Mouse (Mus musculus): Measurements from ENCODE around the gene Mef2a. TPM values are rescaled to one million over a fixed set of nuclear protein-coding genes. Genes with fewer than 3 reads are reported as not detected.
A peak's percentile ranks its signal among the peaks of the same experiment; 100 is the strongest.

Mef2a gene
- polyA plus RNA-seq, 1 experiment from 2014 or later = 38.4 TPM

DNA sequence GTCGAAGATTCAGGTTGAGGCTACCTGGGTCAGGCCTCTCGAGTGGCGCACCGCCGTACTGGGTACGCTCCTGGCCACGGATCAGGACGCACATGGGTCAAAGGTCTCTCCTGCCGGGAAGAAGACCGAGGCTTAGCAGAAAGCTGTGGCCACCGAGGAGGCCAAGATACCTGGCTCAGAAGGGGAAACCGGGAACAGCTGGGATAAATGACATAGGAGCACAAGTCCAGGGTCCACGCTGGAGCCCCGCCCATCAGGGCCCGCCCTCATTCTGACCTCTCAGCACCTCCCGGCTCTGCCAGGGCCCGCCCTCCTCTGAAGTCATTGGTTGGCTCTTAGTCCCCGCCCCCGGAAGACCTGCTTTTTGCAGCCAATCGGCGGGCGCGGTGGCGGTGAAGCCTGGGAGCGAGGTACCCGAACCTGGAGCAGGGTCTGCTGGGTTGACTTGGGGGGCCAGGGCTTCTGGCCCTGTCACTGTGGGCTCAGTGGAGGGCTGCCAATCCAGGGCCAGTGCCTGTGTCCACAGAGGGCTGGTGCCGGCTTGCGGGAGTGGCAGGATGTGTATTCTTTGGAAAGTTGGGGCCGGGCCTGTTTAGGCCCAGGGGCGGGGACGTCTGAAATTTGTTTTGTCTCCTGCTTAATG lies 150.3 kb downstream of the Mef2a start, which contains the start of gene Lysmd4:
Gene Lysmd4 (plus strand): TSS at position 325 of the 643 bp plus-strand sequence.
- peaks cover 17% of the 10 kb centered on the region for H3K4me1 ChIP-seq
- H3K9me3 ChIP-seq = no peaks in the 10 kb centered on the region
- WGBS = 4% methylated on average over 31 of the region's 31 CpGs
- peak; percentile 93 for ATAC-seq (ENCODE audit: insufficient number of reproducible peaks, insufficient read depth, low FRiP score, low TSS enrichment, low read depth)
- peaks cover 23% of the 10 kb centered on the region for H3K36me3 ChIP-seq
- H3K27me3 ChIP-seq = no peaks in the 10 kb centered on the region
- H3K4me2 ChIP-seq = peak within 1 kb of the TSS; percentile 89
- H3K27ac ChIP-seq = peak within 1 kb of the TSS; percentile 58; the same call in 1 of the 2 replicates
- H3K9ac ChIP-seq = peak within 1 kb of the TSS; percentile 87
- H3K4me3 ChIP-seq = peak within 1 kb of the TSS; percentile 80

DNA sequence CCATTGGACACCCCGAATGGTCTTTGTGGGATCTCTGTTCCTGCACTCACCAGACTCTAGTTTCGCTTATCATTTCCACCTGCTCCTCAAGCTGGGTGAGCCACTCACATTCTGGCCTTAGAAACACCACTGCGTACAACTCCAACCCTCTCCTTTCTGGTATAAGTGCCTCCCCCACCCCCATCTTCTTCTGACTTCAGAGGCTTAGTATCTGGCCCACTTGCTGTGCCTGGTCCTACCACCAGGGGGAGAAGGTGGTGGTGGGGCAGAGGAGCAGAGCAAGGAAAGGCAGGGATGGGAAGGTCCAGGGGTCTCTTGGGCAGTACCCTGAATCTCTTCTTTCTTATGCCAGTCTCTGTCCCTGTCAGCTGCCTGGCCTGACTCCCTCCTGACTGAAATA lies 155.6 kb downstream of the Mef2a start:
- 76% methylated on average over 3 of the region's 3 CpGs for WGBS
- H3K27me3 ChIP-seq = no peaks in the 10 kb centered on the region
- no peak overlapping the region for H3K9ac ChIP-seq
- H3K4me1 ChIP-seq = peaks cover 7% of the 10 kb centered on the region; the same call in 1 of the 2 replicates
- no peak for ATAC-seq (ENCODE audit: insufficient number of reproducible peaks, insufficient read depth, low FRiP score, low TSS enrichment, low read depth)
- no peaks in the 10 kb centered on the region for H3K9me3 ChIP-seq
- no peaks in the 10 kb centered on the region for H3K36me3 ChIP-seq
- no peak overlapping the region for H3K27ac ChIP-seq
- H3K4me2 ChIP-seq = no peak overlapping the region
- H3K4me3 ChIP-seq = no peak overlapping the region

DNA sequence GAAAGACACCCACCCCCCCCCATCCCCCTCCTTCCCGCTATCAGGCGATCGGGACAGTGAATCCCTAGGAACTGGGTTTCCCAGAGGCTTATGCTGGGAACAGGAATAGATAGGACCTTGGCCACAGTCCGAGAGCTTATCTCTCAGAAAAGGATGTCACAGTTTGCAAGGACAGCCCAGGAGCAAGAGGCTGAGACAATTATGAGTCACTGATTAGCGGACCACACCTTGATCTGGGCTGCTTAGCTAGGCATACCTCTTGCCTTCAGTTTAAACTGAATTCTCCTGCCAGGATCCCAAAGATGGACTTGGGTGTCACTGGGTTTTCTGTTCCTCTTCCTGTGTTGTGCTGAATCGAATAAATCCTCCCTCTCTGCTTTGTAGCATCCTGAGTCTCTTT lies 156.3 kb downstream of the Mef2a start:
- Histone ChIP-seq H3K36me3 (no peaks in the 10 kb centered on the region), H3K4me1 (peaks cover 5% of the 10 kb centered on the region; the same call in 1 of the 2 replicates), H3K27ac (no peak overlapping the region), H3K4me2 (no peak overlapping the region), H3K9me3 (no peaks in the 10 kb centered on the region), H3K27me3 (no peaks in the 10 kb centered on the region), H3K4me3 (no peak overlapping the region), H3K9ac (no peak overlapping the region)
- ATAC-seq (ENCODE audit: insufficient number of reproducible peaks, insufficient read depth, low FRiP score, low TSS enrichment, low read depth) = no peak
- WGBS = 81% methylated on average over 6 of the region's 6 CpGs

DNA sequence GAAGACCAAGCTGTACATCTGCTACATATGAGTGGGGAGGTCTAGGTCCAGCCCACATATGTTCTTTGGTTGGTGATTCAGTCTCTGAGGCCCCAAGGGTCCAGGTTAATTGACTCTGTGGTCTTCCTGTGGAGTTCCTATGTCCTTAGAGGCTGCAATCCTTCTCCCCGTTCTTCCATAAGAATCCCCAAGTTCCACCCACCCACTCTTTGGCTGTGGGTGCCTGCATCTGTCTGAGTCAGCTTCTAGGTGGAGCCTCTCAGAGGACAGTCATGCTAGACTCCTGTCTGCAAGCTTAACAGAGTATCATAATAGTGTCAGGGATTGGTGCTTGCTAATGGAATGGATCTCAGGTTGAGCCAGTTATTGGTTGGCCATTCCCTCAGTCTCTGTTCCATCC lies 159.1 kb downstream of the Mef2a start:
- Histone ChIP-seq H3K4me1 (peaks cover 5% of the 10 kb centered on the region; the same call in 1 of the 2 replicates), H3K27ac (no peak overlapping the region), H3K27me3 (no peaks in the 10 kb centered on the region), H3K9ac (no peak overlapping the region), H3K9me3 (no peaks in the 10 kb centered on the region), H3K36me3 (no peaks in the 10 kb centered on the region), H3K4me3 (no peak overlapping the region), H3K4me2 (no peak overlapping the region)
- 84% methylated on average over 1 of the region's 1 CpGs for WGBS
- no peak for ATAC-seq (ENCODE audit: insufficient number of reproducible peaks, insufficient read depth, low FRiP score, low TSS enrichment, low read depth)

DNA sequence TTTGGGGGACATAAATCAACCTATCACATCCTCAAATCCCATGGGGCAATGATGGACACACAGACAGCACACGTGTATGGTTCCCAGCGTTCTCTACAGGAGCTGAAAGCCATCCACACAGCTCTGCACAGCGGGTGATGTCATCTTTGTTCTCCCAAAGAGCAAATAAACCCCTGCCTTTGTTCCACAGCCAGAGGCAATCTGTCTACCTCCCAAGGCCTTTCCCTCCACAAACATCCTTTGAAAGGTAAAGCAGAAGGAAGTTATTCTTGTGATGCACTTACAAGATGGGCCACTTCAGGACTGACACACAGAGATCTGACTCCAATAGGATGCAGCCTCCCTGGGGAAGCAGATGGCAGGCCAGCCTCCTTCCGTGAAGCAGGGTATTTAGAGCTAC lies 160.7 kb downstream of the Mef2a start:
- H3K9ac ChIP-seq = no peak overlapping the region
- H3K4me2 ChIP-seq = no peak overlapping the region
- H3K36me3 ChIP-seq = no peaks in the 10 kb centered on the region
- H3K27ac ChIP-seq = no peak overlapping the region
- H3K9me3 ChIP-seq = no peaks in the 10 kb centered on the region
- peaks cover 8% of the 10 kb centered on the region for H3K4me1 ChIP-seq
- H3K4me3 ChIP-seq = no peak overlapping the region
- no peak for ATAC-seq (ENCODE audit: insufficient number of reproducible peaks, insufficient read depth, low FRiP score, low TSS enrichment, low read depth)
- no peaks in the 10 kb centered on the region for H3K27me3 ChIP-seq
- WGBS = 57% methylated on average over 4 of the region's 4 CpGs

DNA sequence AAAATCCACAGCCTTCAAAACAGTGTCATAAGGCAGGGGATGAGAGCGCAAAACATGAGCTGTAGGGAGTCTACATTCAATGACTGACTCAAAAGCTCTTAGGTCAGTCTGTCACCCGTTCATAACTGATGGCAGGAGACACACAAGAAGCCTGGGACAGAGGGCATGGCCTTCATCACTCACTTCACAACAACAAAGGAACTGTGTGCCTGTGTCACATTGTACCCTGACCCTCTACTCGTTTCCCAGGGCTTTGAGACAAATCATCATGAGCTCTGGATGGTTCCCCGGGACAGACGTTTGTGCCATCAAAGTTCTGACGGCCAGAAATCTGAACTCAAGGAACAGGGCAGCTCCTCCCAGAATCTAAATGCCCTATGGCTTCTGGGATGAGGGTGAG lies 161.3 kb downstream of the Mef2a start:
- no peaks in the 10 kb centered on the region for H3K27me3 ChIP-seq
- ATAC-seq (ENCODE audit: insufficient number of reproducible peaks, insufficient read depth, low FRiP score, low TSS enrichment, low read depth) = no peak
- no peaks in the 10 kb centered on the region for H3K36me3 ChIP-seq
- peaks cover 11% of the 10 kb centered on the region for H3K4me1 ChIP-seq
- H3K9me3 ChIP-seq = no peaks in the 10 kb centered on the region
- 64% methylated on average over 6 of the region's 6 CpGs for WGBS
- no peak overlapping the region for H3K27ac ChIP-seq
- H3K4me3 ChIP-seq = no peak overlapping the region
- no peak overlapping the region for H3K9ac ChIP-seq
- no peak overlapping the region for H3K4me2 ChIP-seq

DNA sequence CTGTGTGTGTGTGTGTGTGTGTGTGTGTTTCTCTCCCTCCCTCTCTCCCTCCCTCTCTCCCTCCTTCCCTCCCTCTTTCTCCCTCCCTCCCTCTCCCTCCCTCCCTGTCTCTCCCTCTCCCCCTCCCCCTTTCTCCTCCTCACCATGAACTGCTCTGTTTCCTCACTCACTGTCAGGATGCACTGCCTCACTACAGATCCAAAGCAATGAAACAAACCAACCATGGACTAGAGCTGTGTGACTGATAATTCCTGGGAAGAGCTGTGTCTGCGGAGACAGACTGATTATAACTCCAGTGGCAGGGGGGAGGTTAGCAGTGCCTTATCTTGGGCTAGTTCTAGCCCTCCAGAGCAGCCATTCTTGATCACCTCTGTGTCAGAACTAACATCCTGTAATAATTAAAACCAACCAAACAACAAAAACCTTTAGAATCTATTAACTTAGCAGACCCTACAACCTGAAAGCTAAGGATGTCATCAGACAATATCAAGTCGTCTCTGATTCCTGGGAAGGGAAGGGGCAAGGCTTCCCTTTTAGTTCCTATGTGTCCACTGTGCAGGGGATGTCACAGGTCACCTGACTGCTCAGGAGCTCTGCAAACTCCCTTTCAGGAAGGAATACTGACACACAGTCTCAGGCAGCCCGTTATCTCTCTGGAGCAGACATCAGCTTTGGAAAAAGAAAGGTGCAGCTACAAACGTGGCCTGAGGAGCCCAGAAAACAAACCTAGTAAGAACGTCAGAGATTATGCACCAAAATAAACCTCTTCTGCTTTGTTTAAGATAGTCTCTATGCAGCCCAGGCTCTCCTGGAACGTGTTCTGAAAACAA lies 162.4 kb downstream of the Mef2a start:
- H3K4me1 ChIP-seq = peaks cover 13% of the 10 kb centered on the region
- no peak overlapping the region for H3K4me3 ChIP-seq
- 70% methylated on average over 6 of the region's 6 CpGs for WGBS
- H3K9ac ChIP-seq = no peak overlapping the region
- no peak overlapping the region for H3K27ac ChIP-seq
- no peak overlapping the region for H3K4me2 ChIP-seq
- no peaks in the 10 kb centered on the region for H3K36me3 ChIP-seq
- no peak for ATAC-seq (ENCODE audit: insufficient number of reproducible peaks, insufficient read depth, low FRiP score, low TSS enrichment, low read depth)
- no peaks in the 10 kb centered on the region for H3K27me3 ChIP-seq
- no peaks in the 10 kb centered on the region for H3K9me3 ChIP-seq

DNA sequence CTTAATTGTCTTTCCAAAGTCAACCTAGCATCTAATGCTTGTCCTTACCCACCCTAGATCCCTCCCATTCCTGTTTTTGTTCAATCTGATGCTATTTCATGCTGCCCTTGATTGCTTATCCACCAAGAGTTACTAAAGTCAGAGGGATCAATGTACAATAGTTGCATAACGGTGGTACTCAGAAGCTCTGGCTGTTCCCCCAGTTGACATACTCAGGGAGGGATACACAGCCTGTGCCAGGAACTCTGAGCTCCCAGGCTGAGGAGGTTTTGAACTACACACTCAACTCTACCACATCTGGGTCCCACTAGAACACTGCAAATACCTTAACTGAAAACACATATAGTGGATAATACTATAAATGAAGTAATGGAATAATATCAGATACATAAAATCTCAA lies 164.3 kb downstream of the Mef2a start:
- WGBS = 86% methylated on average over 1 of the region's 1 CpGs
- Histone ChIP-seq H3K4me1 (peaks cover 13% of the 10 kb centered on the region), H3K9me3 (no peaks in the 10 kb centered on the region), H3K4me3 (no peak overlapping the region), H3K36me3 (no peaks in the 10 kb centered on the region), H3K27me3 (no peaks in the 10 kb centered on the region), H3K4me2 (no peak overlapping the region), H3K9ac (no peak overlapping the region), H3K27ac (no peak overlapping the region)
- ATAC-seq (ENCODE audit: insufficient number of reproducible peaks, insufficient read depth, low FRiP score, low TSS enrichment, low read depth) = no peak

DNA sequence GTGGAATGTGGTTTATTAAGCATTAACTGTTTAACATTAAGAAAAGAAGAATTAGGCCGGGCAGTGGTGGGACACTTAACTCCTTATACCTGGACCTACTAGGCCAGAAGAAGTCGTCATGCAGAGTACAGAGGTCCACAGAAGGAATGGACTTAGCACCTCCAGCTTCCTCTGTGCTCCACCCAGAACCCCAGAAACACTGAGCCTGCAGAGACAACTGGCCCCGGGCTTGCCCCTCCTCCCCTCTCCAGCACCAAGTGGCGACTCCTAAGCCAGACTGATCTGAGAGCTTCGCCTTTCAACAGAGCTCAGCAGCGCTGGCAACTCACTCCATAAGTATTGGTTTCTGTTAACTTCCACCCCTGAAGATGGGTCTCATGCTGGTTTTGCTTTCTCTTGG lies 165.0 kb downstream of the Mef2a start:
- WGBS = 36% methylated on average over 6 of the region's 6 CpGs

DNA sequence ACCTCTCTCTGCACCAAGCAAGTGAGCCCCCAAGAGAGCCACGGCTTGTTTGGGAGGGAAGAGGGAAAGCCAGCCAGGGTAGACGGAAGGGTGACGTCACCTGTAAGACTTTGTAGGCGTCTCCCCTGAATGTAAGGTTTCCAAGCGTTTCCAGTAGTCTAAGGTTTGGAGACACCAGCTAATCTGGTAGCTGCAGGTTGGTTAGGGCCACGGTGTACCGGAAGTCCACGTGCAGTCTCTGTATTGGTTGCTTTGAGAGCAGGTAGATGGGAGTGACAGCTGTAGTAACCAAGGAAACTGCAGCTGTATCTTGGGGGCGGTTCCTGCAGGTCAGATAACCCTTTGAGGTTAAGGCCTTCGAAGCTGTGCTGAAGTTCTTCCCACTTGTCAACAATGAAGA lies 166.2 kb downstream of the Mef2a start:
- no peak overlapping the region for H3K4me2 ChIP-seq
- H3K27ac ChIP-seq = no peak overlapping the region
- no peaks in the 10 kb centered on the region for H3K27me3 ChIP-seq
- peaks cover 13% of the 10 kb centered on the region for H3K4me1 ChIP-seq
- ATAC-seq (ENCODE audit: insufficient number of reproducible peaks, insufficient read depth, low FRiP score, low TSS enrichment, low read depth) = no peak
- no peaks in the 10 kb centered on the region for H3K36me3 ChIP-seq
- WGBS = 71% methylated on average over 10 of the region's 10 CpGs
- H3K4me3 ChIP-seq = no peak overlapping the region
- H3K9ac ChIP-seq = no peak overlapping the region
- H3K9me3 ChIP-seq = no peaks in the 10 kb centered on the region

More for the DNA sequence above, 165.0 kb downstream of the Mef2a start:
- no peak for ATAC-seq (ENCODE audit: insufficient number of reproducible peaks, insufficient read depth, low FRiP score, low TSS enrichment, low read depth)
- Histone ChIP-seq H3K36me3 (no peaks in the 10 kb centered on the region), H3K4me2 (no peak overlapping the region), H3K27ac (no peak overlapping the region), H3K27me3 (no peaks in the 10 kb centered on the region), H3K4me1 (peaks cover 13% of the 10 kb centered on the region), H3K9me3 (no peaks in the 10 kb centered on the region), H3K4me3 (no peak overlapping the region), H3K9ac (no peak overlapping the region)

DNA sequence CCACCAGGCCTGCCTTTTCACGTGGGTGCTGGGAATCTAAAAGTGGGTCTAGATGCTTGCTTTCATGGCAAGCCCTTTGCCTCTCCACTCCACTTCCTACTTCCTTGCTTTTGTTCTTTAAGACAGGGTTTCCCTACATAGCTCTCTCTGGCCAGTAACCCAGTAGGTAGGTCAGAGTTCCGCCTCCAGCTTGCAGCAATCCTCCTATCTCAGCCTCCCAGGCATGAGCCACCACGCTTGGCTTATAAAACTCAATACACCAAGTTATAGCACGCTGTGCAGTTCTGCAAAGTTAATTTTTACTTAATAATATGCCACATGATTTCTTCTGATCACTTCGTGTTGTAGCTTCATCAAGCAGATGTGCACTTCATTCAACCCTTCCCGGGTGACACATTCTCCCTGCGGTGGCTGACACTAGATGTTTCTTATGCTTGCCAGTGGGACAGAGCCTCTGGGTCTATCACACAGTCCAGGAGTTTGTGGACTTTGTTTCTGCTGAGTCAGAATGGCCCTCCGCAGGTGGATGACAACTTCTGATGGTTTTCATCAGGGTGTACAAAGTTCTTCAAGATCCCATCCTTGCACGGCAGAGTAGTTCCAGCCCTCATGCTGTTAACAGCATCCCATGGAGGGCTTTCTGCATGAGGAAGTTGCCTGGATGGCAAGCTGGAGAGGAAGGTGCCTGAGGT lies 166.8 kb downstream of the Mef2a start:
- no peak for ATAC-seq (ENCODE audit: insufficient number of reproducible peaks, insufficient read depth, low FRiP score, low TSS enrichment, low read depth)
- no peak overlapping the region for H3K9ac ChIP-seq
- WGBS = 87% methylated on average over 9 of the region's 9 CpGs
- H3K36me3 ChIP-seq = no peaks in the 10 kb centered on the region
- no peaks in the 10 kb centered on the region for H3K9me3 ChIP-seq
- H3K4me1 ChIP-seq = peaks cover 13% of the 10 kb centered on the region
- no peak overlapping the region for H3K4me2 ChIP-seq
- no peaks in the 10 kb centered on the region for H3K27me3 ChIP-seq
- no peak overlapping the region for H3K4me3 ChIP-seq
- H3K27ac ChIP-seq = no peak overlapping the region
